Mouse (Mus musculus): ENCODE data around the gene Flg. TPM values are rescaled to one million over a fixed set of nuclear protein-coding genes. Genes with fewer than 3 reads are reported as not detected.

The Flg gene
- not detected in 2 replicates for polyA plus RNA-seq (2015; fragmentation: Nextera tagmentation; extraction: Ambion mirVana)

DNA sequence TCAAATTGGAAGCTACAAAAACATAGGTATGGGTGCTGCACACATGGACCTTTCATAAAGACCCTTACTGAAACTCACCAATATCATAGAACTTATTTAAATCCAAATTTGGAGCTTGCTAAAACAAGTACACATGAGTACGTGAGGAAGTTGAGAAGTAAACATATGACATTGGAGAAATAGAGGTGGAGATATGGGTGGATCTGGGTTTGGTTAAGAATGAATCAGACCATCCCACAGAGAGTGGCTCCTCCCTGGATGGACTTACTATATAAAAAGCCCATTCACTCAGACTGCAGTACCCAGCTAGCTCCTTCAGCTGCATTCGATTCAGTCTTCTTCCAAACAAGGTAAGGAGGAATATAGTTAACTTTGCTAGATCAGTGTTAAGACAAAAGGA is at the start of gene Flg:
Flg (plus strand) TSS at position 301 of the 400 bp plus-strand sequence.
- no peak for ATAC-seq (ENCODE audit: insufficient number of reproducible peaks, insufficient read depth, low FRiP score, low TSS enrichment, low read depth)
- 82% methylated on average over 2 of the region's 2 CpGs for WGBS
- H3K9me3 ChIP-seq, result no peaks in the 10 kb centered on the region
- no peaks in the 10 kb centered on the region for H3K4me1 ChIP-seq
- H3K4me3 ChIP-seq, result no peak within 1 kb of the TSS
- no peaks in the 10 kb centered on the region for H3K27me3 ChIP-seq
- H3K36me3 ChIP-seq, result no peaks in the 10 kb centered on the region
- H3K9ac ChIP-seq, result no peak within 1 kb of the TSS
- H3K4me2 ChIP-seq, result no peak within 1 kb of the TSS
- H3K27ac ChIP-seq, result no peak within 1 kb of the TSS

DNA sequence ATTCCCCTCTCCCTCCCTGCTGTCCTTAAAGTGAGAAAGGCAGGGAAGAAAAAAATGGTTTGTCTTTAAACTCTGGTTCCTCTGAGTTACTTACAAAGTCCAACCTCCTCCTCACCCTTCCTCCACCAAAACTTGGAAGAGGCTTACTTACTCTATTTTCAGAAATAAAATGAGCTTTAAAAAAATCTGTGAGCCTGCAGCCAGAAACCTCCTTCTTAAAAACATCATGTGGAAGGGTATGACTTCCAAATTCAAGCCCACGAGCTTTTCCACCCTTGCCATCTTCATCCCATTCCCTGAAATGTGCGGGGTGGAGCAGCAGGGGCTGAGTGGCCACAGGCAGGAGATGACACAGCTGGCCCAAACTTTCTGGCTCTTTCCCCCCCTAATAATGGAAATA is 24.2 kb downstream of the Flg start:
- Histone ChIP-seq H3K9me3 (no peaks in the 10 kb centered on the region), H3K4me3 (no peak overlapping the region), H3K27ac (no peak overlapping the region), H3K36me3 (no peaks in the 10 kb centered on the region), H3K27me3 (no peaks in the 10 kb centered on the region), H3K9ac (no peak overlapping the region), H3K4me1 (no peaks in the 10 kb centered on the region), H3K4me2 (no peak overlapping the region)
- WGBS, result 75% methylated on average over 2 of the region's 2 CpGs
- ATAC-seq (ENCODE audit: insufficient number of reproducible peaks, insufficient read depth, low FRiP score, low TSS enrichment, low read depth), result no peak

DNA sequence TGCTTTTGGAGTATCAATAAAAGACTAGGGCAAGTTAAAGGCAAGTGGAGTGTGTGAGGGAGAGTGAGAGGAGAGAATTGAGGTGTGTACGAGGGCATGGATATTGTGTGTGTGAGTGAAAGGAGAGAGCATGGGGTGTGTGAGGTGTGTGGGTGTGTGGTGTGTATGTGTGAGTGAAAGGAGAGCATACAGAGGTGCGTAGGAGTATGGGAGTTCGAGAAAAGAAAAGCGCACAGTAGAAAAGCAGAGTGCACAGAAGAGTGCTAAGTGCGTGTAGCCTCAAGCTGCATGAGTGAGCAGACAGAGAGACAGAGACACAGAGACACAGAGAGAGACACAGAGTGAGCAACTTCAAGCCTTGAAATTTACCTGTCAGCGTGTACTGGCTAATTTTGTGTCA is 26.5 kb downstream of the Flg start:
- Histone ChIP-seq H3K27ac (no peak overlapping the region), H3K4me1 (no peaks in the 10 kb centered on the region), H3K36me3 (no peaks in the 10 kb centered on the region), H3K27me3 (no peaks in the 10 kb centered on the region), H3K4me3 (no peak overlapping the region), H3K9ac (no peak overlapping the region), H3K4me2 (no peak overlapping the region), H3K9me3 (no peaks in the 10 kb centered on the region)
- 85% methylated on average over 6 of the region's 6 CpGs for WGBS
- ATAC-seq (ENCODE audit: insufficient number of reproducible peaks, insufficient read depth, low FRiP score, low TSS enrichment, low read depth), result no peak

DNA sequence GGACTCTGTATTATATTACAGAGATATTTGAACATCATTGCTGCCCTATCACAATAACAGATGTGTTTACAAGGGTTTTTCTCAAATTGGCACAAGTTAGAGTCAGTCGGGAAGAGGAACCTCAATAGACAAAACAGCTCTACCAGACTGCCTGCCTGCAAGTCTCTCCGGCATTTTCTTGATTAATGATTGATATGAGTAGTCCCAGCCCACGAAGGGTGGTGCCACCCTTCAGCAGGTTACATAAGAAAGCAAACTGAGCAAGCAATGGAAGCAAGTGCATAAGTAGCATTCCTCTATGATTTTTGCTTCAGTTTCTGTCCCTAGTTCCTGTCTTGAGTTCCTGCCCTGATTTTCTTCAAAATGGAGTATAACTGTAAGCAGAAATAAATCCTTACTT is 28.6 kb downstream of the Flg start:
- 69% methylated on average over 3 of the region's 3 CpGs for WGBS
- Histone ChIP-seq H3K4me1 (no peaks in the 10 kb centered on the region), H3K9ac (no peak overlapping the region), H3K4me3 (no peak overlapping the region), H3K9me3 (no peaks in the 10 kb centered on the region), H3K36me3 (no peaks in the 10 kb centered on the region), H3K4me2 (no peak overlapping the region), H3K27ac (no peak overlapping the region), H3K27me3 (no peaks in the 10 kb centered on the region)
- ATAC-seq (ENCODE audit: insufficient number of reproducible peaks, insufficient read depth, low FRiP score, low TSS enrichment, low read depth), result no peak

DNA sequence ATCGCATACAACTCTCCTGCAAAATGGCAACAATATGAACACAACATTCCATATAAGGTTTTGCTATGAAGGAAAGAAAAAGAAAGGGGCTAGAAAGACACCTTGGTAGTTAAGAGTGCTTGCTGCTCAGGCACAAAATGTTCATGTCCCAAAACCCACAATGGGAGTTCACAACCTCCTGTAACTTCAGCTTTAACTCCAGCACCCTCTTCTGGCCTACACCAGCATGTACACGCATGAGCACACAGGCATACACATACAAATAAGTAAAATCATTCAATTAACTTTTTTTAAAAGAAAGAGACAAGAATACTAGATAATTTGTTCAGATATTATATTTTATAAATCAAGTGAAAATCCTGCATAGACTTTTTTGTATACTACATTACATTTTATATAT is 32.8 kb downstream of the Flg start:
- Histone ChIP-seq H3K27me3 (no peaks in the 10 kb centered on the region), H3K4me2 (no peak overlapping the region), H3K9me3 (no peaks in the 10 kb centered on the region), H3K4me3 (no peak overlapping the region), H3K4me1 (no peaks in the 10 kb centered on the region), H3K27ac (no peak overlapping the region), H3K36me3 (no peaks in the 10 kb centered on the region), H3K9ac (no peak overlapping the region)
- WGBS, result 72% methylated on average over 2 of the region's 2 CpGs
- ATAC-seq (ENCODE audit: insufficient number of reproducible peaks, insufficient read depth, low FRiP score, low TSS enrichment, low read depth), result no peak

DNA sequence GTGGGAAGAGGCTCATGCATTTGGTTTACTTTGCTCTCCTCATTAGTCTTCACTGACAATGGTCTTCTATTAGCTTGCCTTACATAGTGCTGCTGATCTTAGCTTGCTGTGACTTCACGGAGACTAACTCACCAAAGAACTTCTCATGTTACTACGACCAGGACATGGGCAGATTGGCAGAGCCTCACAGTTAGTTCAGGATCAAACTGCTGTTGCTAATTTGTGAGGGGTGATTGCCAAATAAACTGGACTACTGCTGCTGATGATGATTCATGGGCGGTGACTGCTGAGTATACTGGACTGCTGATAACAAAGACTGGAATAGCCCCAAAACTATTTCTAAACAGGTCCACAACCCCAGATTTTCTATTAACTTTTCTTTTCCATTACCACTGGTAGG is 38.0 kb downstream of the Flg start:
- Histone ChIP-seq H3K4me3 (no peak overlapping the region), H3K4me2 (no peak overlapping the region), H3K36me3 (no peaks in the 10 kb centered on the region), H3K9me3 (no peaks in the 10 kb centered on the region), H3K27ac (no peak overlapping the region), H3K9ac (no peak overlapping the region), H3K4me1 (no peaks in the 10 kb centered on the region), H3K27me3 (no peaks in the 10 kb centered on the region)
- WGBS, result 50% methylated on average over 3 of the region's 3 CpGs
- no peak for ATAC-seq (ENCODE audit: insufficient number of reproducible peaks, insufficient read depth, low FRiP score, low TSS enrichment, low read depth)

DNA sequence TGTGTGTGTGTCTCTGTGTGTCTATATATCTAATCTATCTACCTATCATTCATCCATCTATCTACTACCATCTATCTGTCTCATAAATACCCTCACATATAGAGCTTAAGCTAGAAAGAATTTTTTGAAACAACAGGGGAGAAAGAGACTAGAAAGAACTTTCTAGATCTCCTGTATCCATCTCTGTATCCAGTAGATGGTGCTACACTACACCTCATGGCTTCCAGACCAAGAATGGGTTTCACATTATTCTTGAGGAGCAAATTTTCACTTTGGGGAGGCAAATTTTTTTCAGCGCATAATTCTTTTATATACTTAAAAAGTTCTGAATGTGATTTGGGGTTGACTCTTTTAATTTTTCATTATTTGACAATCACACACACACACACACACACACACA is 41.1 kb downstream of the Flg start:
- no peak overlapping the region for H3K4me2 ChIP-seq
- no peak for ATAC-seq (ENCODE audit: insufficient number of reproducible peaks, insufficient read depth, low FRiP score, low TSS enrichment, low read depth)
- no peaks in the 10 kb centered on the region for H3K9me3 ChIP-seq
- H3K36me3 ChIP-seq, result no peaks in the 10 kb centered on the region
- 97% methylated on average over 1 of the region's 1 CpGs for whole genome bisulfite sequencing
- H3K9ac ChIP-seq, result no peak overlapping the region
- no peak overlapping the region for H3K27ac ChIP-seq
- H3K4me3 ChIP-seq, result no peak overlapping the region
- H3K27me3 ChIP-seq, result no peaks in the 10 kb centered on the region
- no peaks in the 10 kb centered on the region for H3K4me1 ChIP-seq

DNA sequence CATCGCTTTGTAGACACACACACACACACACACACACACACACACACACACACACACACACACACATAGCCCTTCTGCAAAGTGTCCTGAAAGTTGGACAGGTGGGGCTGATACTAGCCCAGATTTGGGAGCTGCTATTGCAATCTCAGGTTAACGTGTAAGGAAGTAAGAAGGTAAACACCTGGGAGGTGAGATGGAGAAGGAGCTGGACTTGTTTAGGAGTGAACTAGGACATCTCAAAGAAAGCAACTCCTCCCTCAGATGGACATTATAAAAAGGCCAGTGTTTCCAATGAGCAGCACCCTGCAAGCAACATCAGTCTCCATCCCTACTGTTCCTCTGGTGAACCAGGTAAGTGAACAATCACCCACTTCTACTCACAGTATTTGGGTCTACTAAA is 46.1 kb downstream of the Flg start, which contains the start of gene Hrnr:
Hrnr (plus strand) TSS at position 301 of the 400 bp plus-strand sequence.
- Histone ChIP-seq H3K9ac (no peak within 1 kb of the TSS), H3K4me3 (no peak within 1 kb of the TSS), H3K27ac (no peak within 1 kb of the TSS), H3K9me3 (no peaks in the 10 kb centered on the region), H3K4me1 (no peaks in the 10 kb centered on the region), H3K27me3 (no peaks in the 10 kb centered on the region), H3K36me3 (no peaks in the 10 kb centered on the region), H3K4me2 (no peak within 1 kb of the TSS)
- WGBS, result 76% methylated on average over 2 of the region's 2 CpGs
- ATAC-seq (ENCODE audit: insufficient number of reproducible peaks, insufficient read depth, low FRiP score, low TSS enrichment, low read depth), result no peak

DNA sequence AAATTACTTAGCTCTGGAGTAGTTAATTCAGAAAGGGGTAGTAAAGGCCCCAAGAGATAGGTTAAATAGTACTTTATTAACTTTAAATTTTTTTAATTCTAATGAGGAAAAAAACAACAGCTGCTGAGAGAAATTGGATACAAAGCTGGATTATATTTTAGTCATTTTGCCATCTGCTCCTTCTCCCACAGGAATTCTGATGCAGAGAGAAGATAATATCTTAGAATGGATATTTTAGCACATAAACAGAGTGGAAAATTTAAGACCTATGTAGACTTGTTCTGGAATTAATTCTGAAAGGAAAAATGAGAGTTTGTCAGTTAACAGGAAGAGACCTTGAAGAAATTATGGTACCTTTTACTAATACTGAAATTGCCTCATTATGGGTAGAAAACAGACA is 64.4 kb downstream of the Flg start:
- no peak overlapping the region for H3K4me2 ChIP-seq
- H3K9ac ChIP-seq, result no peak overlapping the region
- no peak overlapping the region for H3K4me3 ChIP-seq
- no peaks in the 10 kb centered on the region for H3K4me1 ChIP-seq
- ATAC-seq (ENCODE audit: insufficient number of reproducible peaks, insufficient read depth, low FRiP score, low TSS enrichment, low read depth), result no peak
- no peak overlapping the region for H3K27ac ChIP-seq
- no peaks in the 10 kb centered on the region for H3K9me3 ChIP-seq
- H3K27me3 ChIP-seq, result no peaks in the 10 kb centered on the region
- no peaks in the 10 kb centered on the region for H3K36me3 ChIP-seq

DNA sequence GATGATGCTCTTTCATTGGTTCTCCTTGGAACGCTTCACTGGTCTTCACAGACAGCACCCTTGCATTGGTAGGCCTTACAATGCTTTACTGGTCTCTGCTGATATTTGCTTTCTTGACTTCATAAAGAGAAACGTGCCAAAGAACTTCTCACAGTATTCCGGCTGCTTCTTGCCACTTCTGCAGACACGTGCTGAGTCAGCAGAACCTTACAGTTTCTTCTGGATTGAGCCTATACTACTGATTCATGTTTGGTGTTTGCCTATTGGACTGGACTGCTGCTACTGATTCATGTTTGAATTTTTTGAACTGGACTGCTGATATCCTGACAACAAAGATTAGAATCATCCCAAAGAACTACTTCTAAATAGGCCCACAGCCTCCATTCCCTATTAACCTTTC is 66.7 kb downstream of the Flg start:
- H3K9me3 ChIP-seq, result no peaks in the 10 kb centered on the region
- no peak overlapping the region for H3K27ac ChIP-seq
- no peak overlapping the region for H3K4me3 ChIP-seq
- ATAC-seq (ENCODE audit: insufficient number of reproducible peaks, insufficient read depth, low FRiP score, low TSS enrichment, low read depth), result no peak
- H3K36me3 ChIP-seq, result no peaks in the 10 kb centered on the region
- no peak overlapping the region for H3K4me2 ChIP-seq
- no peak overlapping the region for H3K9ac ChIP-seq
- H3K27me3 ChIP-seq, result no peaks in the 10 kb centered on the region
- 85% methylated on average over 4 of the region's 4 CpGs for WGBS
- no peaks in the 10 kb centered on the region for H3K4me1 ChIP-seq

Other genes with a start within 250 kb of the Flg start
- gene Gm4858, start 204.7 kb upstream of the Flg start, polyA plus RNA-seq (2015; fragmentation: Nextera tagmentation; extraction: Ambion mirVana), result not detected in 2 replicates
- gene Crnn, start 128.7 kb upstream of the Flg start, polyA plus RNA-seq (2015; fragmentation: Nextera tagmentation; extraction: Ambion mirVana), result 0.65 and 0.76 TPM in 2 replicates
- gene Flg2, start 76.2 kb upstream of the Flg start, polyA plus RNA-seq (2015; fragmentation: Nextera tagmentation; extraction: Ambion mirVana), result not detected in 2 replicates
- 0.10 and 0.14 TPM in 2 replicates for gene Hrnr, start 46.2 kb downstream of the Flg start, polyA plus RNA-seq (2015; fragmentation: Nextera tagmentation; extraction: Ambion mirVana)
- gene Rptn, start 120.2 kb downstream of the Flg start, polyA plus RNA-seq (2015; fragmentation: Nextera tagmentation; extraction: Ambion mirVana), result not detected in 2 replicates
- 0.88 and 1.0 TPM in 2 replicates for gene Tchh, start 168.8 kb downstream of the Flg start, polyA plus RNA-seq (2015; fragmentation: Nextera tagmentation; extraction: Ambion mirVana)
- not detected in 2 replicates for gene Tchhl1, start 195.2 kb downstream of the Flg start, polyA plus RNA-seq (2015; fragmentation: Nextera tagmentation; extraction: Ambion mirVana)
- 1,381 and 1,392 TPM in 2 replicates for gene S100a11, start 247.0 kb downstream of the Flg start, polyA plus RNA-seq (2015; fragmentation: Nextera tagmentation; extraction: Ambion mirVana)

All from embryonic facial prominence, embryonic 13.5 days (tissue).